19 mouse cellular contexts compared by ENCODE assay signal in the genomic region with DNA sequence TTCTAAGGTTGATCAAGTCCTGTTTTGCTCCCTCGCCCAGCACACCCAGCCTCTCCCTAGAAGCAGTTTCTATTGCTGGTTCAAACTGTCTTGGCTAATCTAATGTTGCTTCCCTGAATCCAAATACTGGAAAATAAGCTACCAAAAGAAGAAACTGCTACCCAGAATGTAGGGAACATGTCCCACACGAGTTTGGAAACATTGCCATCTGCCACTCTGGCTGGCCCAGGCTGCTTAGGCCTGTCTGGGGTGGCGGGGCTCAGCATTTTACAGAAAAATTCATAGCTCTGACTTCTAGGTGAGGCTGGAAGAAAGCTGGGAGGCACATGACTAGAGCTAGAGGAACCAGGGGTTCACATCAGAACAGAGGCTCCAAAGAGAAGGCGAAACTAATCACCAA.
A peak's percentile ranks its signal among the peaks of the same experiment; 100 is the strongest.
DNase-seq lines count a peak whose midpoint lies in the region; ATAC-seq and TF ChIP-seq lines count a peak whose summit lies in the region.
"Had no signal": no experiment of that assay in that cellular context is flagged by ENCODE, and none has a peak within 500 bp of the region (broad histone marks: within the 10 kb centered on the region; RNA-seq: fewer than 3 reads in every experiment).

No protein-coding gene starts in this region.

- H3K4me2 ChIP-seq in hindbrain, embryonic 12.5 days (replicated peaks): no peak overlapping the region
- H3K4me2 ChIP-seq in hindbrain, embryonic 16.5 days (ENCODE audit: low read length): no peak overlapping the region
- no peak overlapping the region for H3K4me2 ChIP-seq in forebrain, embryonic 12.5 days
- H3K4me2 ChIP-seq in midbrain, embryonic 16.5 days (ENCODE audit: low read length): no peak overlapping the region
- H3K4me2 ChIP-seq in kidney, embryonic 16.5 days (replicated peaks; ENCODE audit: low read depth, low read length): no peak overlapping the region
- H3K4me2 ChIP-seq: embryonic facial prominence, embryonic 15.5 days; limb, embryonic 15.5 days; lung, embryonic 15.5 days; neural tube, embryonic 12.5 days had no signal

- DNase-seq in layer of hippocampus, adult 2 months (ENCODE audit: low spot score in 2 of 2): peak; percentile 20 to 51
- DNase-seq in thymus, postnatal 36 days: no peak
- DNase-seq in gastrocnemius, adult 2 months: no peak
- DNase-seq: adrenal gland, adult 8-10 months; cerebellum, postnatal 14 days; heart, postnatal 10 days; spleen, adult 18-20 months; thymus, postnatal 4 days had no signal

- H3K9ac ChIP-seq in hindbrain, embryonic 12.5 days: no peak overlapping the region
- no peak overlapping the region for H3K9ac ChIP-seq in hindbrain, embryonic 16.5 days (ENCODE audit: low read depth, low read length)
- no peak overlapping the region for H3K9ac ChIP-seq in forebrain, embryonic 12.5 days
- no peak overlapping the region for H3K9ac ChIP-seq in midbrain, embryonic 16.5 days (ENCODE audit: low read depth, low read length)
- H3K9ac ChIP-seq in kidney, embryonic 16.5 days (replicated peaks; ENCODE audit: low read length): no peak overlapping the region
- H3K9ac ChIP-seq: embryonic facial prominence, embryonic 15.5 days; limb, embryonic 15.5 days; lung, embryonic 15.5 days; neural tube, embryonic 12.5 days had no signal

- WGBS in hindbrain, embryonic 12.5 days: 85% methylated on average over 4 of the region's 4 CpGs
- 81% methylated on average over 4 of the region's 4 CpGs for WGBS in hindbrain, embryonic 16.5 days
- 89% methylated on average over 4 of the region's 4 CpGs for WGBS in forebrain, embryonic 12.5 days
- WGBS in midbrain, embryonic 16.5 days: 69% methylated on average over 4 of the region's 4 CpGs
- WGBS in kidney, embryonic 16.5 days: 84% methylated on average over 4 of the region's 4 CpGs

- no peaks in the 10 kb centered on the region for H3K27me3 ChIP-seq in hindbrain, embryonic 12.5 days
- H3K27me3 ChIP-seq in hindbrain, embryonic 16.5 days (replicated peaks; ENCODE audit: control insufficient read depth, insufficient read depth, low read length): no peaks in the 10 kb centered on the region
- no peaks in the 10 kb centered on the region for H3K27me3 ChIP-seq in forebrain, embryonic 12.5 days
- H3K27me3 ChIP-seq in midbrain, embryonic 16.5 days (ENCODE audit: control insufficient read depth, insufficient read depth, low read depth, low read length): no peaks in the 10 kb centered on the region
- no peaks in the 10 kb centered on the region for H3K27me3 ChIP-seq in kidney, embryonic 16.5 days (ENCODE audit: insufficient read depth, low read length)
- H3K27me3 ChIP-seq: embryonic facial prominence, embryonic 15.5 days; limb, embryonic 15.5 days; lung, embryonic 15.5 days; neural tube, embryonic 12.5 days had no signal

- intact Hi-C loops in gastrocnemius, adult 2 months (cut with DNase I): no loop called here

- ATAC-seq in hindbrain, embryonic 12.5 days (ENCODE audit: low FRiP score): no peak
- no peak for ATAC-seq in hindbrain, embryonic 16.5 days
- ATAC-seq in forebrain, embryonic 12.5 days (ENCODE audit: low FRiP score): no peak
- no peak for ATAC-seq in midbrain, embryonic 16.5 days
- no peak for ATAC-seq in kidney, embryonic 16.5 days (ENCODE audit: low FRiP score, low TSS enrichment)

- peak overlapping the region; percentile 37 for H3K27ac ChIP-seq in hindbrain, embryonic 12.5 days
- no peak overlapping the region for H3K27ac ChIP-seq in hindbrain, embryonic 16.5 days (ENCODE audit: low read depth, low read length)
- H3K27ac ChIP-seq in forebrain, embryonic 12.5 days: peak overlapping the region; percentile 36; the same call in 1 of the 2 replicates
- H3K27ac ChIP-seq in layer of hippocampus, adult 2 months: no peak overlapping the region
- peak overlapping the region; percentile 19; the same call in 1 of the 2 replicates for H3K27ac ChIP-seq in midbrain, embryonic 16.5 days (ENCODE audit: low read length)
- no peak overlapping the region for H3K27ac ChIP-seq in kidney, embryonic 16.5 days (ENCODE audit: low read length)
- no peak overlapping the region for H3K27ac ChIP-seq in gastrocnemius, adult 2 months
- H3K27ac ChIP-seq: embryonic facial prominence, embryonic 15.5 days; kidney, postnatal 0 days; limb, embryonic 15.5 days; lung, embryonic 15.5 days; neural tube, embryonic 12.5 days; stomach, postnatal 0 days had no signal

- H3K4me1 ChIP-seq in hindbrain, embryonic 12.5 days: peaks cover 16% of the 10 kb centered on the region
- peaks cover 13% of the 10 kb centered on the region for H3K4me1 ChIP-seq in hindbrain, embryonic 16.5 days (ENCODE audit: control insufficient read depth, insufficient read depth, low read depth, low read length)
- H3K4me1 ChIP-seq in forebrain, embryonic 12.5 days: peaks cover 24% of the 10 kb centered on the region
- H3K4me1 ChIP-seq in midbrain, embryonic 16.5 days (ENCODE audit: control insufficient read depth, insufficient read depth, low read length): peaks cover 12% of the 10 kb centered on the region
- H3K4me1 ChIP-seq in kidney, embryonic 16.5 days (ENCODE audit: insufficient read depth, low read length): peaks cover 5% of the 10 kb centered on the region; the same call in 1 of the 2 replicates
- H3K4me1 ChIP-seq: lung, embryonic 15.5 days had no signal

- H3K36me3 ChIP-seq in hindbrain, embryonic 12.5 days: peaks cover 12% of the 10 kb centered on the region; the same call in 1 of the 2 replicates
- H3K36me3 ChIP-seq in hindbrain, embryonic 16.5 days (ENCODE audit: control insufficient read depth, insufficient read depth, low read length): no peaks in the 10 kb centered on the region
- peaks cover 16% of the 10 kb centered on the region for H3K36me3 ChIP-seq in forebrain, embryonic 12.5 days (replicated peaks)
- no peaks in the 10 kb centered on the region for H3K36me3 ChIP-seq in midbrain, embryonic 16.5 days (ENCODE audit: control insufficient read depth, insufficient read depth, low read length)
- H3K36me3 ChIP-seq in kidney, embryonic 16.5 days (ENCODE audit: insufficient read depth, low read length): peaks cover 8% of the 10 kb centered on the region
- H3K36me3 ChIP-seq: embryonic facial prominence, embryonic 15.5 days; lung, embryonic 15.5 days had no signal

- H3K4me3 ChIP-seq in hindbrain, embryonic 12.5 days: no peak overlapping the region
- H3K4me3 ChIP-seq in hindbrain, embryonic 16.5 days (ENCODE audit: low read length): no peak overlapping the region
- H3K4me3 ChIP-seq in forebrain, embryonic 12.5 days (replicated peaks): no peak overlapping the region
- no peak overlapping the region for H3K4me3 ChIP-seq in layer of hippocampus, adult 2 months
- H3K4me3 ChIP-seq in midbrain, embryonic 16.5 days (ENCODE audit: low read depth, low read length): no peak overlapping the region
- H3K4me3 ChIP-seq in kidney, embryonic 16.5 days (ENCODE audit: low read length): no peak overlapping the region
- no peak overlapping the region for H3K4me3 ChIP-seq in gastrocnemius, adult 2 months
- H3K4me3 ChIP-seq: embryonic facial prominence, embryonic 15.5 days; limb, embryonic 15.5 days; lung, embryonic 15.5 days; neural tube, embryonic 12.5 days had no signal

- H3K9me3 ChIP-seq in hindbrain, embryonic 12.5 days (replicated peaks): no peaks in the 10 kb centered on the region
- H3K9me3 ChIP-seq in hindbrain, embryonic 16.5 days (ENCODE audit: control insufficient read depth, low read length): no peaks in the 10 kb centered on the region
- H3K9me3 ChIP-seq in forebrain, embryonic 12.5 days: no peaks in the 10 kb centered on the region
- no peaks in the 10 kb centered on the region for H3K9me3 ChIP-seq in midbrain, embryonic 16.5 days (replicated peaks; ENCODE audit: control insufficient read depth, low read length, poor library complexity, severe bottlenecking)
- H3K9me3 ChIP-seq in kidney, embryonic 16.5 days (ENCODE audit: low read length): no peaks in the 10 kb centered on the region
- H3K9me3 ChIP-seq: embryonic facial prominence, embryonic 15.5 days; limb, embryonic 15.5 days; lung, embryonic 15.5 days; neural tube, embryonic 12.5 days had no signal

- no peak for TF ChIP-seq CTCF in layer of hippocampus, adult 2 months (conservative IDR thresholded peaks at IDR 0.05)
- no peak for TF ChIP-seq CTCF in gastrocnemius, adult 2 months (IDR thresholded peaks at IDR 0.05)

Comparison
In these comparisons a context has a peak if more than half of its experiments do, and no peak if none do; other contexts are left out.
1. H3K27ac ChIP-seq: peak in hindbrain, embryonic 12.5 days (single experiment), forebrain, embryonic 12.5 days (single experiment) and midbrain, embryonic 16.5 days (single experiment); none in hindbrain, embryonic 16.5 days (single experiment), layer of hippocampus, adult 2 months (single experiment), kidney, embryonic 16.5 days (single experiment) and gastrocnemius, adult 2 months (single experiment).
2. DNase-seq: peak in layer of hippocampus, adult 2 months (2 of 2); none in thymus, postnatal 36 days (0 of 2) and gastrocnemius, adult 2 months (single experiment).